In the genomic region with DNA sequence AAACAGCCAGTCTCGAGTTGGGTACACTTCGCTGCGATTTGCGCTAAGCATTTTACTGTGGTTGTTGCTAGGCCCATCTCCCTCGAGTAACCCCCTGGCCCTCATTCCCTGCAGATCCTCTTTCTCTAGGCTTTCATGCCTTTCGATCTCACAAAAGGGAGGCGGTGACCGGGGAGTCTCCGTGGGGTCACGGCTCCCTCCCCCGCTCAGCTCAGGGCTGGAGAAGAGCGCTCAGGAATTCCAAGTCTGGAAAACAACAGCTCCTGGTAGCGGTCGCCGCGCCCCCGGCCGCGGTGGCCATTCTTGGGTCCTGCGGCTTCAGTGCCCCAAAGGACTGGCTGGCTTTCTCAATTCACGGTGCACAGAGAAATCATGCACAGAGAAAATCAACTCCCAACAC, we compare ENCODE assay signal across 9 mouse cellular contexts. TPM values are rescaled to one million over a fixed set of nuclear protein-coding genes. Genes with fewer than 3 reads are reported as not detected.
A peak's percentile ranks its signal among the peaks of the same experiment; 100 is the strongest.
DNase-seq lines count a peak whose midpoint lies in the region; ATAC-seq and TF ChIP-seq lines count a peak whose summit lies in the region.
"Had no signal": no experiment of that assay in that cellular context is flagged by ENCODE, and none has a peak within 500 bp of the region (broad histone marks: within the 10 kb centered on the region; RNA-seq: fewer than 3 reads in every experiment).

No protein-coding gene starts in this region.

- H3K27ac ChIP-seq in cerebellum, adult 2 months (ENCODE audit: insufficient read depth, low read length) = no peak overlapping the region
- H3K27ac ChIP-seq in hindbrain, embryonic 12.5 days = peak overlapping the region; percentile 99

- peaks cover 10% of the 10 kb centered on the region for H3K4me1 ChIP-seq in cerebellum, adult 2 months (ENCODE audit: control insufficient read depth, insufficient read depth, low read length)
- peaks cover 63% of the 10 kb centered on the region for H3K4me1 ChIP-seq in hindbrain, embryonic 12.5 days

- 49% methylated on average over 21 of the region's 21 CpGs for WGBS in cerebellum, adult 2 months
- WGBS in hindbrain, embryonic 12.5 days = 1% methylated on average over 21 of the region's 21 CpGs

- peak overlapping the region; percentile 96 for H3K9ac ChIP-seq in hindbrain, embryonic 12.5 days

- no peaks in the 10 kb centered on the region for H3K36me3 ChIP-seq in hindbrain, embryonic 12.5 days

- DNase-seq in cerebellum, adult 2 months = peak in 1 of 2 experiments; percentile 44
- DNase-seq in cerebellum, adult 9-11 months = no peak
- peak; percentile 44 for DNase-seq in right cerebral cortex, postnatal 25 days
- DNase-seq in right cerebral cortex, adult 18-20 months = no peak
- peak; percentile 93 for DNase-seq in mesoderm, embryonic 11.5 days (ENCODE audit: low read depth, low spot score)
- peak; percentile 66 for DNase-seq in testis, postnatal 10 days (ENCODE audit: low spot score)
- no peak for DNase-seq in layer of hippocampus, postnatal 36 days

- H3K27me3 ChIP-seq in cerebellum, adult 2 months (ENCODE audit: control insufficient read depth, insufficient read depth, low read length) = no peaks in the 10 kb centered on the region
- H3K27me3 ChIP-seq in hindbrain, embryonic 12.5 days = no peaks in the 10 kb centered on the region

- TF ChIP-seq POLR2A in cerebellum, adult 2 months (IDR thresholded peaks at IDR 0.05; ENCODE audit: borderline replicate concordance, insufficient read depth, low read length) = no peak

- H3K4me3 ChIP-seq in cerebellum, adult 2 months (replicated peaks; ENCODE audit: insufficient read depth, low read depth, low read length) = peak overlapping the region; percentile 18
- peak overlapping the region; percentile 84 for H3K4me3 ChIP-seq in hindbrain, embryonic 12.5 days
- H3K4me3 ChIP-seq: megakaryocyte, embryonic 14.5 days had no signal

- H3K4me2 ChIP-seq in hindbrain, embryonic 12.5 days (replicated peaks) = peak overlapping the region; percentile 89

- no peaks in the 10 kb centered on the region for H3K9me3 ChIP-seq in hindbrain, embryonic 12.5 days (replicated peaks)
- H3K9me3 ChIP-seq: megakaryocyte, embryonic 14.5 days had no signal

- no peak for ATAC-seq in hindbrain, embryonic 12.5 days (ENCODE audit: low FRiP score)

- TF ChIP-seq CTCF in cerebellum, adult 2 months (IDR thresholded peaks at IDR 0.05; ENCODE audit: borderline replicate concordance, insufficient read depth, low read depth, low read length) = no peak

RNA-seq across cellular contexts. Expression of gene Pknox2, which starts 3.0 kb away (rescaled TPM):
- 23.4 and 23.8 TPM in 2 replicates for polyA plus RNA-seq in cerebellum, adult 2 months (2012; rRNA removed)
- 29.6 and 38.0 TPM in 2 replicates for polyA plus RNA-seq in hindbrain, embryonic 12.5 days (2016; fragmentation: Nextera tagmentation; extraction: Ambion mirVana)
- 10 to 100 TPM; 32.7 to 38.3 TPM for total RNA-seq in layer of hippocampus, postnatal 36 days (2021)

Comparison
In these comparisons a context has a peak if more than half of its experiments do, and no peak if none do; other contexts are left out.
1. DNase-seq: peak in right cerebral cortex, postnatal 25 days (single experiment), mesoderm, embryonic 11.5 days (single experiment) and testis, postnatal 10 days (single experiment); none in cerebellum, adult 9-11 months (single experiment), right cerebral cortex, adult 18-20 months (single experiment) and layer of hippocampus, postnatal 36 days (0 of 2).